Mouse (Mus musculus) gastrocnemius, adult 2 months (tissue): ENCODE measurements around the gene E030030I06Rik. TPM values are rescaled to one million over a fixed set of nuclear protein-coding genes. Genes with fewer than 3 reads are reported as not detected.
"Not testable (repeated sequence)": the region's sequence is repeated elsewhere in the genome, so short reads cannot be mapped to it uniquely, and the experiment has no call there.

Experiments
- DNase-seq: peaks from one replicate; pipeline ENCODE4 v3.0.0; 2022
- H3K27ac ChIP-seq: fragments of 200-600 bp; 2 replicates; pipeline ENCODE4 v1.8.1; 2022; ENCODE audit warnings: mild to moderate bottlenecking
- H3K4me3 ChIP-seq: fragments of 200-600 bp; 2 replicates; pipeline ENCODE4 v1.8.1; 2022; ENCODE audit warnings: mild to moderate bottlenecking, moderate library complexity
- CTCF ChIP-seq: fragments of 200-600 bp; IDR thresholded peaks from 2 replicates; pipeline ENCODE4 v1.8.1; 2022; ENCODE audit warnings: antibody characterized with exemption, mild to moderate bottlenecking, moderate library complexity
- intact Hi-C: fragments of 180-260 bp; cut with DNase I; formaldehyde crosslinking; loops from one replicate; pipeline ENCODE4 v1.15.1; 2025
- total RNA-seq, 2 experiments: library from RNA; stranded (reverse); gene quantifications; 2 replicates each; pipeline ENCODE4 v1.2.3; 2021

E030030I06Rik gene
- total RNA-seq, 2 experiments from 2014 or later: 1.2 TPM; not detected in 1

DNA sequence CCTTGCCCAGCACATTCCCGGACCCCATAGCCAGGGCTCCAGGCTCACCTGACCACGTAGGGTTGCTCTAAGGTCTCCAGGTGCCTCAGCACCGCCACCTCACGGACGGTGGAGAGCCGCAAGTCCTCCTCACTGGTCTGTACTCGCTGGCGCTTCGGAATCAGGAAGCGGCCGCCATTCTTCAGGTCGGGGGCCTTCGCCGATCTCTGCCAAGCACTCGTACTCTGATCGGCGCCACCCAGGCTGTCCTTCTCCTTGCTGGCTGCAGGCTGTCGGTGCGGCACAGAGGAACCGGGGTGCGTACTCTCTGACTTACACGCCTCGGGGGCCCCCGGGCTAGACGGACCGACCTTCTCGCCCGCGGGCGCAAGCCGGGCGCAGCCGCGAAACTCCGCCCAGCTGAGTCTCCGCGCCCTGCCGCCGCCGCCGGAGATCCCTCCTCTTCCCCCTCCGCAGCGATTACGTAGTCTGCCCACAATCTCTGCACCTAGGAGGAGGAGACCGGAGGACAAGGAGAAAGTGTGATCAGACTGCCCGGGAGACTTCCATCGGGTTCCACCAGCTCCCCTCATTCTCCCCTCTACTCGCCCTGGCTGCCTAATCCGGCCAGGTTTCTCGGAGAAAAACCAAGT, 513 bp downstream of the E030030I06Rik start:
- H3K4me3 ChIP-seq: peak overlapping the region; percentile 92
- H3K27ac ChIP-seq: peak overlapping the region; percentile 84
- intact Hi-C loops: no loop called here
- peak; percentile 83 for DNase-seq
- peak; percentile 63 for TF ChIP-seq CTCF

DNA sequence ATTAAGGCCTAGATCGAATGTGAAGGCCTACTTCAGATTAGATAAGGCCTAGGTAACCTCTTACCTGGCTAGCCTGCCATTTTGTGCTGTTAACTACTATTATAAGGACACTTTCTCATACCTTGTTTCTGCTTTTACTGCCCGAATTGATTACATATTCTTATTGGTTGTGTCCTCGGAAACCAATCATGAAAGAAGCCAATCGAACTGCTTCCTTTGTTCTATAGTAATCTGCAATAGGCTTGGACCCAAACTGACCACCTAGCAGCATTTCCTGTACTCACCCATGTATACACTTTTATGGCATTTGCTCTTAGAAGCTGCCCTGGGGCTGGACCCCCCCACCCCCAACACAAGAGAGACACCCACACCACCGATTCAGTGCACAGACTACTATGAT, 6.1 kb downstream of the E030030I06Rik start:
- intact Hi-C loops: no loop called here
- TF ChIP-seq CTCF: no peak
- no peak overlapping the region for H3K4me3 ChIP-seq
- DNase-seq: no peak
- no peak overlapping the region for H3K27ac ChIP-seq

DNA sequence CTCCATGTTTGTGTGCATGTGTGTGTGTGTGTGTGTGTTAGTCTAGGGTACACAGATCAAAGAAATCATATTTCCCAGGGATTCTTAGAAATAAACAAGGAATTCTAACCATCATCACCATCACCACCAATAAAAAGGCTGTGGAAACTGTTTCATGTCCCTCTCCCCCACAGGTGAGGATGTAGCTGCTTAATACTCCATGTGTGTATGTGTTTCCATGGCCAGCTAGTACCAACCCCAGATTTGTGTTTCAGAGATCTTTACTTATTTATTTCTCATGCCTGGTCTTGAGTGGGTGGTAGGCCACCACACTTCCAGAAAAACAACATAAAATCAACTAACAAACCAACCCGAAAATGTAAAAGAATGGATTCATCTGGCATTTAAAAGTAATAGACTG, 6.9 kb downstream of the E030030I06Rik start:
- intact Hi-C loops, H3K4me3 ChIP-seq, DNase-seq, H3K27ac ChIP-seq: not testable (repeated sequence)

DNA sequence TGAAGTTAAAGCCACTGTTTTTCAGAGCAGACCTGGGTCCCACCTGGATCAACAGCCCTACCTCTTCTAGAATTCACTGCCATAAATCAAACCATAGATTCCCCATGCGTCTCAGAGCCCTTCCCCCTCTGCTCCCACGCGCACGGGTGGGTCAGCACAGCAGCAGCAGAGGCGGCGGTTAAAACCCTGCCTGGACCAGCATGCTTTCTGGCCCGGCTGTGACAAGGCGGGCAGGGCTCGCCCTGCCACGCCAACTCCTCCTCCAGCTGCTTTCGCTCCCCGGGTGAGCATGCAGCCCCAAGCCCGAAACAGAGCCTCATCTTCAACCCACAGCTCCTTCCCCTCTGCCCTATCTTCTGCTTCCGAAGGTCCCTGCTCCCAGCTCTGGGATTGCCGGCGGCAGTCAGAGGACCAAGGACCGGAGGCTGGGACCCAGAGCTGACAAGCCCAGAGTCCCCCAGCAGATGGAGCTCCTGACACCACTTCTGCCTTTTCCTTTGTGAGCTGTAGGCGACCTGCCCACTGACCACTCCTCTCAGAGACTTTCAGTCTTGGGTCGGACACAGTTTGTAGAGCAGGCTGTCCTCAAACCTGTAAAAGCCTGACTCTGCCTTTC, 8.3 kb downstream of the E030030I06Rik start:
- peak; percentile 88 for TF ChIP-seq CTCF
- intact Hi-C loops: loop anchor here (1.0 kb wide), 1 partner anchor 20 kb away; no protein-coding TSS in a partner anchor
- no peak overlapping the region for H3K27ac ChIP-seq
- H3K4me3 ChIP-seq: peak overlapping the region; percentile 69
- peak; percentile 79 for DNase-seq

DNA sequence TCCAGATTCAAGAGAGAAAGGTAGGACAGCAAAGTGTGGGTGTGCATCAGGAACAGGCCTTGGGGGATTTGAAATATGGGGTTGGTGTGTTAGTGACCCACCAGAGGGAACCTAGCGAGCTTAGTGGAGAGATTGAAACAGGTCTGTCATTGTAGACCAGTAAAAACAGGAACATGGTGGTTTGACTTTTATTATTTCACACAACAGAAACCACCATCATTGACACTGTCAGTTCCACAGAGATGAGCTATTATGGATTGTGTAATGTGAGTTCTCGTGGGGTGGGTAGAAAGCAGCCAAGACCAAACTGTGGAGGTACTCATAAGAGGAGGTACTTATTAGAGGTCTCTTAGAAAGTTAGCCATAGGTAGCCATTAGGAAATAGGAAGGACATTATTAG, 74.5 kb downstream of the E030030I06Rik start:
- intact Hi-C loops: no loop called here
- DNase-seq: no peak
- Histone ChIP-seq H3K4me3 (no peak overlapping the region), H3K27ac (no peak overlapping the region)
- TF ChIP-seq CTCF: no peak

DNA sequence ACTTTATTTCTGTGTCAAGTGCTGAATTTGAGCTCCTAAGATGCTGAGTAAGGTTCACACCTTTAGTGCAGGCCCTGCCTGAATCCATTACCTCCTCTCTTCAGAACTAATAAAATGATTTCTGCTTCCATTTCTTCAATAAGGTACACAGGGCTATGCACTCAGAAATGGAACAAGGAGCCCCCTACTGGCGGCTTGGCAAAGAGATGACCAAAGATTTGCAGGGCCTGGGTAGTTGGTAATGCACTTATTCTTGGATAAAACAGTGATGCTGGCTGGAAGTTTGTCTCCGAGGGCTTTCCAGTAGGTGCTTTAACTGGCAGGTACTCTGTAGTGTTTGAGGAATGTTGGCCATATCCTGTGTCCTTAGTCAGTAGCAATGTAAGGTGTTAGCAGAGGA, 76.3 kb downstream of the E030030I06Rik start:
- intact Hi-C loops: no loop called here
- DNase-seq: no peak
- peak; percentile 19; the same call in 1 of the 2 replicates for TF ChIP-seq CTCF
- Histone ChIP-seq H3K4me3 (no peak overlapping the region), H3K27ac (no peak overlapping the region)

DNA sequence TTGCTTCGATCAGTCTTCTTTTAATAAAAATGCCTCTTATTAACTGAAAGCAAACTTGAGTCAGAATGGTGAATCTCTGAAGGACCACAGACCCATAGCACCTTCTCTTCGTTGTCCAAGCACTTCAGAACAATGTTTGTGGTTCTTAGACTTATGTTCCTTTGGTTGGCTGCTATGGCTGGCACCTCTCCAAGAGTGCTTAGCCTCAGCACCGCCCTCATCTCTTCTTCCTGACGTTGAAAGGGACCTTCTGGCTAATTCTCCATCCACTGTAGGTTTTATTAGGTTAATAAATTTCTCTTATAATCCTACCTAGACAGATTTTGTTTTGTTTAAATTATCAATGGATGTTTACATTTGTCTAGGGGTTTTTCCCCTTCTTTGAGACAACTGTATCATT, 78.5 kb downstream of the E030030I06Rik start:
- no peak for DNase-seq
- no peak overlapping the region for H3K4me3 ChIP-seq
- no peak for TF ChIP-seq CTCF
- intact Hi-C loops: no loop called here
- H3K27ac ChIP-seq: no peak overlapping the region

DNA sequence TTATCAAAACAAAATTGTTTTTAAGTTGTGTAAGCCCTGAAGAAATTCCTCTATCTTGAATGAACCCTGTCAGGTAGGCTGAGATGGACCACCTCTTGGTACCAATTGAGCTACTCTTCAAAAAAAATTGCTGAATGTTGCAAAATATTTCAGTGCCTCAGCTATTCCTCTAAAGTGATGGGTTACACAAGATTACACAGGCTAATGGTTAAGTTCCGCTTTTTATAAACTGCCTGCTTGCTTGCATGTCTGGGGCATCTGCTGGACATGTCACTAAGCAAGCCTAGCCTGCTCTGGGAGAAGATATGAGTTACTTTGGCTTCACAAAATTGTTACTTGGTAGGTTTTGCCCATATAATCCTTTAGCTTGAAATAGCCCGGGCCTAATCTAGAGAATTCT, 78.9 kb downstream of the E030030I06Rik start:
- intact Hi-C loops: no loop called here
- Histone ChIP-seq H3K4me3 (no peak overlapping the region), H3K27ac (no peak overlapping the region)
- TF ChIP-seq CTCF: no peak
- no peak for DNase-seq

DNA sequence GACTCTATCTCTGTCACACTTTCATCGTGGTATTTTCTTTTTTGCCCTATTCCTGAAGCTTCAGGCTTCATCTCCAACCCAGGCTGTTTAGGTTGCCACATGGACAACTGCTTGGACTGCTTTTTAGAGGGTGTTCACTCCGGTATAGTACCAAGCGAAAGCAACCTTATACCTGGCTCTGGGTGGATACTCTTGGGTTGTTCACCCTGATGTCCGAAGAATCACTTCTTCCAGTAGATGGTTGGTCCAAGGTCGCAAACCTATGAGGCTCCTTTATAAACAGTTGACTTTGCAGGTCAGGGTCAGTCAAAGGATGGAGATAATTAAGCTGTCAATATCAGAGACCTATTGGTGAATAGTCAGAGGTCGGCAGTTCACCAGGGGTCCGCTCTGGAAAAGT, 81.1 kb downstream of the E030030I06Rik start, which contains the start of gene 4930444G20Rik:
TSS of gene 4930444G20Rik (minus strand) at position 101 of the 400 bp plus-strand sequence.
- DNase-seq, intact Hi-C loops, H3K4me3 ChIP-seq, H3K27ac ChIP-seq: not testable (repeated sequence)

Other genes starting within 250 kb of the E030030I06Rik start
- not detected for gene 4930444G20Rik, start 81.2 kb downstream of the E030030I06Rik start, total RNA-seq
- gene Raet1e, start 9.3 kb upstream of the E030030I06Rik start, total RNA-seq: not detected
- not detected for gene H60b, start 9.3 kb upstream of the E030030I06Rik start, total RNA-seq
- not detected for gene Raet1d, start 211.3 kb upstream of the E030030I06Rik start, total RNA-seq